Mouse (Mus musculus) megakaryocyte, embryonic 14.5 days (primary cell): ENCODE results near the gene Usp37.

Source experiments
- FLI1 ChIP-seq: IDR thresholded peaks from 2 replicates; pipeline ENCODE4 v1.6.1; 2012; ENCODE audit warnings: low read length, inconsistent platforms, mixed read lengths
- GATA1 ChIP-seq: IDR thresholded peaks from 3 replicates; pipeline ENCODE4 v1.6.1; 2012; ENCODE audit warnings: mixed read lengths, low read length, inconsistent platforms, borderline replicate concordance

GRCm38 (mm10) chr1:74419440-74419794, 124.7 kb downstream of the Usp37 start:
- TF ChIP-seq GATA1 (no peak), FLI1 (no peak)
